Mouse (Mus musculus): ENCODE measurements around the gene Sipa1l3. TPM values are rescaled to one million over a fixed set of nuclear protein-coding genes. Genes with fewer than 3 reads are reported as not detected.

Gene Sipa1l3
- polyA plus RNA-seq, 1 experiment from 2014 or later: 17.4 TPM

- H3K36me3 ChIP-seq (ENCODE audit: control insufficient read depth, insufficient read depth, low read length): no peaks in the 10 kb centered on the region
- H3K27me3 ChIP-seq (ENCODE audit: control insufficient read depth, insufficient read depth, low read length): peaks cover 32% of the 10 kb centered on the region
- no peak for ATAC-seq (ENCODE audit: low FRiP score, low TSS enrichment)
- 27% methylated on average over 7 of the region's 7 CpGs for WGBS
- no peak overlapping the region for H3K4me2 ChIP-seq (replicated peaks; ENCODE audit: low read depth, low read length)
- no peak overlapping the region for H3K27ac ChIP-seq (ENCODE audit: low read depth, low read length)
- H3K4me1 ChIP-seq (ENCODE audit: control insufficient read depth, insufficient read depth, low read length): peaks cover 23% of the 10 kb centered on the region
- H3K4me3 ChIP-seq (ENCODE audit: low read length): no peak overlapping the region
- no peaks in the 10 kb centered on the region for H3K9me3 ChIP-seq (ENCODE audit: control insufficient read depth, low read length)
- H3K9ac ChIP-seq (ENCODE audit: low read depth, low read length): no peak overlapping the region
Measured at GRCm38 (mm10) chr7:29306619-29307018, 211.8 kb downstream of the Sipa1l3 start.

GRCm38 (mm10) chr7:29306108-29306507 is 212.3 kb downstream of the Sipa1l3 start:
- peaks cover 32% of the 10 kb centered on the region for H3K27me3 ChIP-seq (ENCODE audit: control insufficient read depth, insufficient read depth, low read length)
- no peaks in the 10 kb centered on the region for H3K9me3 ChIP-seq (ENCODE audit: control insufficient read depth, low read length)
- 46% methylated on average over 7 of the region's 7 CpGs for WGBS
- H3K27ac ChIP-seq (ENCODE audit: low read depth, low read length): no peak overlapping the region
- no peak overlapping the region for H3K9ac ChIP-seq (ENCODE audit: low read depth, low read length)
- H3K36me3 ChIP-seq (ENCODE audit: control insufficient read depth, insufficient read depth, low read length): no peaks in the 10 kb centered on the region
- peaks cover 23% of the 10 kb centered on the region for H3K4me1 ChIP-seq (ENCODE audit: control insufficient read depth, insufficient read depth, low read length)
- no peak overlapping the region for H3K4me3 ChIP-seq (ENCODE audit: low read length)
- no peak for ATAC-seq (ENCODE audit: low FRiP score, low TSS enrichment)
- H3K4me2 ChIP-seq (replicated peaks; ENCODE audit: low read depth, low read length): no peak overlapping the region

- Histone ChIP-seq H3K4me2 (replicated peaks; ENCODE audit: low read depth, low read length) (peak overlapping the region; percentile 97), H3K9me3 (ENCODE audit: control insufficient read depth, low read length) (no peaks in the 10 kb centered on the region), H3K36me3 (ENCODE audit: control insufficient read depth, insufficient read depth, low read length) (no peaks in the 10 kb centered on the region), H3K27ac (ENCODE audit: low read depth, low read length) (no peak overlapping the region), H3K4me3 (ENCODE audit: low read length) (peak overlapping the region; percentile 54), H3K9ac (ENCODE audit: low read depth, low read length) (peak overlapping the region; percentile 59; the same call in 1 of the 2 replicates), H3K4me1 (ENCODE audit: control insufficient read depth, insufficient read depth, low read length) (peaks cover 23% of the 10 kb centered on the region), H3K27me3 (ENCODE audit: control insufficient read depth, insufficient read depth, low read length) (peaks cover 30% of the 10 kb centered on the region)
- ATAC-seq (ENCODE audit: low FRiP score, low TSS enrichment): no peak
- 23% methylated on average over 9 of the region's 9 CpGs for WGBS
Measured at GRCm38 (mm10) chr7:29305263-29305988, 213.0 kb downstream of the Sipa1l3 start.

GRCm38 (mm10) chr7:29304463-29305262 is 213.8 kb downstream of the Sipa1l3 start:
- H3K9me3 ChIP-seq (ENCODE audit: control insufficient read depth, low read length): no peaks in the 10 kb centered on the region
- H3K4me2 ChIP-seq (replicated peaks; ENCODE audit: low read depth, low read length): peak overlapping the region; percentile 97
- H3K9ac ChIP-seq (ENCODE audit: low read depth, low read length): peak overlapping the region; percentile 59
- peaks cover 25% of the 10 kb centered on the region for H3K27me3 ChIP-seq (ENCODE audit: control insufficient read depth, insufficient read depth, low read length)
- no peak for ATAC-seq (ENCODE audit: low FRiP score, low TSS enrichment)
- H3K4me1 ChIP-seq (ENCODE audit: control insufficient read depth, insufficient read depth, low read length): peaks cover 23% of the 10 kb centered on the region
- under 1% methylated on average over 48 of the region's 48 CpGs for WGBS
- no peak overlapping the region for H3K27ac ChIP-seq (ENCODE audit: low read depth, low read length)
- no peaks in the 10 kb centered on the region for H3K36me3 ChIP-seq (ENCODE audit: control insufficient read depth, insufficient read depth, low read length)
- H3K4me3 ChIP-seq (ENCODE audit: low read length): peak overlapping the region; percentile 54

- Histone ChIP-seq H3K9ac (ENCODE audit: low read depth, low read length) (peak within 1 kb of the TSS; percentile 59), H3K27ac (ENCODE audit: low read depth, low read length) (no peak within 1 kb of the TSS), H3K27me3 (ENCODE audit: control insufficient read depth, insufficient read depth, low read length) (peaks cover 23% of the 10 kb centered on the region), H3K36me3 (ENCODE audit: control insufficient read depth, insufficient read depth, low read length) (no peaks in the 10 kb centered on the region), H3K4me1 (ENCODE audit: control insufficient read depth, insufficient read depth, low read length) (peaks cover 23% of the 10 kb centered on the region), H3K9me3 (ENCODE audit: control insufficient read depth, low read length) (no peaks in the 10 kb centered on the region), H3K4me3 (ENCODE audit: low read length) (peak within 1 kb of the TSS; percentile 54), H3K4me2 (replicated peaks; ENCODE audit: low read depth, low read length) (peak within 1 kb of the TSS; percentile 97)
- WGBS: under 1% methylated on average over 57 of the region's 67 CpGs
- ATAC-seq (ENCODE audit: low FRiP score, low TSS enrichment): peak; percentile 79
Measured at GRCm38 (mm10) chr7:29303738-29304462, 214.5 kb downstream of the Sipa1l3 start, which contains the start of gene Dpf1. Gene Dpf1 (plus strand): TSS chr7:29303951.

GRCm38 (mm10) chr7:29302641-29303040 is 215.8 kb downstream of the Sipa1l3 start:
- 80% methylated on average over 7 of the region's 7 CpGs for WGBS

GRCm38 (mm10) chr7:29301127-29301566 is 217.3 kb downstream of the Sipa1l3 start:
- Histone ChIP-seq H3K9ac (ENCODE audit: low read depth, low read length) (no peak overlapping the region), H3K27me3 (ENCODE audit: control insufficient read depth, insufficient read depth, low read length) (peaks cover 23% of the 10 kb centered on the region), H3K27ac (ENCODE audit: low read depth, low read length) (no peak overlapping the region), H3K9me3 (ENCODE audit: control insufficient read depth, low read length) (no peaks in the 10 kb centered on the region), H3K4me1 (ENCODE audit: control insufficient read depth, insufficient read depth, low read length) (peaks cover 12% of the 10 kb centered on the region; the same call in 1 of the 2 replicates), H3K4me2 (replicated peaks; ENCODE audit: low read depth, low read length) (no peak overlapping the region), H3K4me3 (ENCODE audit: low read length) (no peak overlapping the region), H3K36me3 (ENCODE audit: control insufficient read depth, insufficient read depth, low read length) (no peaks in the 10 kb centered on the region)
- WGBS: 2% methylated on average over 7 of the region's 7 CpGs
- ATAC-seq (ENCODE audit: low FRiP score, low TSS enrichment): no peak

More at GRCm38 (mm10) chr7:29302641-29303040, 215.8 kb downstream of the Sipa1l3 start:
- ATAC-seq (ENCODE audit: low FRiP score, low TSS enrichment): no peak
- H3K4me2 ChIP-seq (replicated peaks; ENCODE audit: low read depth, low read length): no peak overlapping the region
- no peaks in the 10 kb centered on the region for H3K9me3 ChIP-seq (ENCODE audit: control insufficient read depth, low read length)
- H3K4me1 ChIP-seq (ENCODE audit: control insufficient read depth, insufficient read depth, low read length): peaks cover 18% of the 10 kb centered on the region
- no peak overlapping the region for H3K9ac ChIP-seq (ENCODE audit: low read depth, low read length)
- H3K27me3 ChIP-seq (ENCODE audit: control insufficient read depth, insufficient read depth, low read length): peaks cover 23% of the 10 kb centered on the region
- no peaks in the 10 kb centered on the region for H3K36me3 ChIP-seq (ENCODE audit: control insufficient read depth, insufficient read depth, low read length)
- H3K27ac ChIP-seq (ENCODE audit: low read depth, low read length): no peak overlapping the region
- H3K4me3 ChIP-seq (ENCODE audit: low read length): no peak overlapping the region

GRCm38 (mm10) chr7:29296998-29297397 is 221.4 kb downstream of the Sipa1l3 start:
- ATAC-seq (ENCODE audit: low FRiP score, low TSS enrichment): 0 out of 2 replicates have a peak, but pooled peaks have one; percentile 4
- no peak overlapping the region for H3K4me2 ChIP-seq (replicated peaks; ENCODE audit: low read depth, low read length)
- WGBS: 9% methylated on average over 10 of the region's 10 CpGs

More at GRCm38 (mm10) chr7:29296998-29297397, 221.4 kb downstream of the Sipa1l3 start:
- Histone ChIP-seq H3K9ac (ENCODE audit: low read depth, low read length) (no peak overlapping the region), H3K4me1 (ENCODE audit: control insufficient read depth, insufficient read depth, low read length) (peaks cover 17% of the 10 kb centered on the region), H3K27ac (ENCODE audit: low read depth, low read length) (no peak overlapping the region), H3K4me3 (ENCODE audit: low read length) (no peak overlapping the region), H3K9me3 (ENCODE audit: control insufficient read depth, low read length) (no peaks in the 10 kb centered on the region), H3K36me3 (ENCODE audit: control insufficient read depth, insufficient read depth, low read length) (no peaks in the 10 kb centered on the region), H3K27me3 (ENCODE audit: control insufficient read depth, insufficient read depth, low read length) (no peaks in the 10 kb centered on the region)

Measured in kidney, embryonic 14.5 days (tissue).